ENCODE assay signal across 17 mouse cellular contexts in the genomic region with DNA sequence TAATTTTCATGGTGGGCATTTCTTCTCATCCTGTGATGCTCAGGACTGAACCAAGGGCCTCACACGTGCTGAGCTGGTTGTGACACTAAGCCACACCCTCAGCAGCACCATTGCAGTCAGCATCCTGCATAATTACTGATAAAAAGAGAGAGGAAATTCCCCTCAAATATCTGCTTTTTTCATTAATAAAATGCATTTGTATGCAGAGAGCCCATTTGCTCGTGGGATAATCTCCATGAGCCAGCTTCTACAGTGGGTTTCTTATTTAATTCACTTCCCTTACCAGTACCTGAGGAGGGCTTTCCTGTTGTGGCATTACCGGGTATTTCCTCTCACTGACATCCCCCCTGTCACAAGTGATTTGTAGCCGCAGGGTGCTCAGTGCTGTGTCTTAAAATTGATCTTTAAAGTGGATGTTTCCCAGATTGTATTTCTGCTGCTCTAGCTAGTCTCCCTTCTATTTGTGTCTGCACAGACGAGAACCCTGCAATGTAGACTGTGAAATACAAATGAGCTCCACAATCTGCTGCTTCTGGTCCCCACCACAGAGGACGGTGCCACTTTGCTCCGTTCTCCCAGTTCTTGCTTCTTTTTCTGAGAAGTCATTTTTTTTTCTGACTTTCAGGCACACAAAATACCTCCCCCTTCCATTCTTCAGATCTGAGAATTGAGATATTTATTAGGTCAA. TPM values are rescaled to one million over a fixed set of nuclear protein-coding genes. Genes with fewer than 3 reads are reported as not detected.
DNase-seq lines count a peak whose midpoint lies in the region; ATAC-seq and TF ChIP-seq lines count a peak whose summit lies in the region.
"Had no signal": no experiment of that assay in that cellular context is flagged by ENCODE, and none has a peak within 500 bp of the region (broad histone marks: within the 10 kb centered on the region; RNA-seq: fewer than 3 reads in every experiment).

No protein-coding gene starts in this region.

- TF ChIP-seq CTCF in MEL (IDR thresholded peaks at IDR 0.05 in 2 of 3, conservative IDR thresholded peaks at IDR 0.05 in 1 of 3; ENCODE audit: control insufficient read depth in 1 of 3, insufficient read depth in 1 of 3, low read depth in 2 of 3, low read length in 3 of 3, poor library complexity in 1 of 3, severe bottlenecking in 1 of 3), result no peak

- 28% methylated on average over 7 of the region's 7 CpGs for WGBS in midbrain, embryonic 16.5 days
- 48% methylated on average over 7 of the region's 7 CpGs for WGBS in hindbrain, embryonic 11.5 days

- H3K9ac ChIP-seq in MEL (ENCODE audit: control insufficient read depth, low read depth, low read length, poor library complexity, severe bottlenecking), result no peak overlapping the region
- H3K9ac ChIP-seq in midbrain, embryonic 16.5 days (ENCODE audit: low read depth, low read length), result no peak overlapping the region
- H3K9ac ChIP-seq in hindbrain, embryonic 11.5 days (ENCODE audit: low read depth, low read length), result no peak overlapping the region
- H3K9ac ChIP-seq: embryonic facial prominence, embryonic 13.5 days; hindbrain, embryonic 14.5 days; kidney, embryonic 15.5 days; limb, embryonic 12.5 days had no signal

- TF ChIP-seq EP300 in MEL (IDR thresholded peaks at IDR 0.05; ENCODE audit: low read depth in 1 of 2, low read length in 2 of 2), result no peak

- H3K79me2 ChIP-seq in MEL (ENCODE audit: control insufficient read depth, insufficient read depth, low read length, poor library complexity), result no peaks in the 10 kb centered on the region

- no peak overlapping the region for H3K4me2 ChIP-seq in midbrain, embryonic 16.5 days (ENCODE audit: low read length)
- no peak overlapping the region for H3K4me2 ChIP-seq in hindbrain, embryonic 11.5 days (replicated peaks; ENCODE audit: low read depth, low read length)
- H3K4me2 ChIP-seq: embryonic facial prominence, embryonic 13.5 days; hindbrain, embryonic 14.5 days; kidney, embryonic 15.5 days; limb, embryonic 12.5 days had no signal

- intact Hi-C loops in left cerebral cortex, postnatal 25 days (cut with DNase I), result no loop called here

- no peaks in the 10 kb centered on the region for H3K27me3 ChIP-seq in MEL (ENCODE audit: control insufficient read depth in 1 of 2, insufficient read depth in 2 of 2, low read length in 2 of 2)
- no peaks in the 10 kb centered on the region for H3K27me3 ChIP-seq in midbrain, embryonic 16.5 days (ENCODE audit: control insufficient read depth, insufficient read depth, low read depth, low read length)
- H3K27me3 ChIP-seq in hindbrain, embryonic 11.5 days (ENCODE audit: control insufficient read depth, insufficient read depth, low read length), result no peaks in the 10 kb centered on the region
- H3K27me3 ChIP-seq: embryonic facial prominence, embryonic 13.5 days; kidney, embryonic 15.5 days; limb, embryonic 12.5 days had no signal

- no peaks in the 10 kb centered on the region for H3K36me3 ChIP-seq in MEL (ENCODE audit: control insufficient read depth in 1 of 2, insufficient read depth in 2 of 2, low read length in 2 of 2)
- no peaks in the 10 kb centered on the region for H3K36me3 ChIP-seq in midbrain, embryonic 16.5 days (ENCODE audit: control insufficient read depth, insufficient read depth, low read length)
- H3K36me3 ChIP-seq in hindbrain, embryonic 11.5 days (ENCODE audit: control insufficient read depth, insufficient read depth, low read length), result no peaks in the 10 kb centered on the region
- H3K36me3 ChIP-seq: embryonic facial prominence, embryonic 13.5 days; kidney, embryonic 15.5 days; limb, embryonic 12.5 days had no signal

- ATAC-seq in granulocyte monocyte progenitor cell, adult 5-6 weeks (replicated peaks; ENCODE audit: poor library complexity, severe bottlenecking), result peak; percentile 36; the same call in 1 of the 2 replicates
- peak; percentile 54; the same call in 1 of the 2 replicates for ATAC-seq in midbrain, embryonic 16.5 days
- no peak for ATAC-seq in hindbrain, embryonic 11.5 days (ENCODE audit: low FRiP score)

- DNase-seq in left cerebral cortex, postnatal 25 days (ENCODE audit: low spot score in 2 of 2), result peak; percentile 17 to 56
- DNase-seq in left cerebral cortex, adult 11 months (ENCODE audit: low spot score), result no peak
- DNase-seq in MEL (ENCODE audit: low read depth, low spot score), result peak; percentile 12
- DNase-seq in thymus, postnatal 14 days, result no peak
- no peak for DNase-seq in hindbrain, embryonic 11.5 days (ENCODE audit: low spot score)
- DNase-seq: cerebellum, postnatal 10 days; heart, adult 18-20 months; layer of hippocampus, adult 9-11 months; lung, postnatal 10 days; retina, postnatal 1 day had no signal

- no peaks in the 10 kb centered on the region for H3K4me1 ChIP-seq in MEL (ENCODE audit: control insufficient read depth in 1 of 2, insufficient read depth in 2 of 2, low read length in 2 of 2)
- peaks cover 14% of the 10 kb centered on the region for H3K4me1 ChIP-seq in midbrain, embryonic 16.5 days (ENCODE audit: control insufficient read depth, insufficient read depth, low read length)
- no peaks in the 10 kb centered on the region for H3K4me1 ChIP-seq in hindbrain, embryonic 11.5 days (replicated peaks; ENCODE audit: control insufficient read depth, insufficient read depth, low read length)
- H3K4me1 ChIP-seq: embryonic facial prominence, embryonic 13.5 days had no signal

- TF ChIP-seq POLR2A in MEL (IDR thresholded peaks at IDR 0.05; ENCODE audit: control insufficient read depth in 1 of 2, insufficient read depth in 1 of 2, low read depth in 1 of 2, low read length in 2 of 2, poor library complexity in 1 of 2), result no peak

- H3K4me3 ChIP-seq in MEL (ENCODE audit: control insufficient read depth in 1 of 2, insufficient read depth in 1 of 2, low read depth in 2 of 2, low read length in 2 of 2), result no peak overlapping the region
- H3K4me3 ChIP-seq in midbrain, embryonic 16.5 days (ENCODE audit: low read depth, low read length), result no peak overlapping the region
- H3K4me3 ChIP-seq in hindbrain, embryonic 11.5 days (ENCODE audit: low read depth, low read length), result no peak overlapping the region
- H3K4me3 ChIP-seq: embryonic facial prominence, embryonic 13.5 days; kidney, embryonic 15.5 days; limb, embryonic 12.5 days had no signal

- no peak overlapping the region for H3K27ac ChIP-seq in MEL (ENCODE audit: control insufficient read depth, low read depth, low read length)
- peak overlapping the region; percentile 54; the same call in 1 of the 2 replicates for H3K27ac ChIP-seq in midbrain, embryonic 16.5 days (ENCODE audit: low read length)
- no peak overlapping the region for H3K27ac ChIP-seq in hindbrain, embryonic 11.5 days (ENCODE audit: low read depth, low read length)
- H3K27ac ChIP-seq: embryonic facial prominence, embryonic 13.5 days; hindbrain, embryonic 14.5 days; kidney, embryonic 15.5 days; limb, embryonic 12.5 days had no signal

- TF ChIP-seq RAD21 in MEL (IDR thresholded peaks at IDR 0.05; ENCODE audit: low read depth, low read length), result no peak

- H3K9me3 ChIP-seq in MEL (replicated peaks; ENCODE audit: insufficient read depth, low read length), result no peaks in the 10 kb centered on the region
- H3K9me3 ChIP-seq in midbrain, embryonic 16.5 days (replicated peaks; ENCODE audit: control insufficient read depth, low read length, poor library complexity, severe bottlenecking), result no peaks in the 10 kb centered on the region
- no peaks in the 10 kb centered on the region for H3K9me3 ChIP-seq in hindbrain, embryonic 11.5 days (ENCODE audit: control insufficient read depth, low read length)
- H3K9me3 ChIP-seq: embryonic facial prominence, embryonic 13.5 days; limb, embryonic 12.5 days had no signal

TF ChIP-seq in MEL, 35 proteins besides CTCF, POLR2A, EP300 and RAD21:
- TF ChIP-seq POLR2AphosphoS5 (IDR thresholded peaks at IDR 0.05; ENCODE audit: borderline replicate concordance, low read depth, low read length), result no peak
- TF ChIP-seq MAX (IDR thresholded peaks at IDR 0.05; ENCODE audit: low read length), result 0 out of 2 replicates have a peak, but pooled peaks have one; percentile 20
- TF ChIP-seq USF2 (IDR thresholded peaks at IDR 0.05; ENCODE audit: borderline replicate concordance in 1 of 2, insufficient read depth in 1 of 2, low read depth in 1 of 2, low read length in 2 of 2), result no peak
- TF ChIP-seq POLR2AphosphoS2 (IDR thresholded peaks at IDR 0.05; ENCODE audit: low read length), result no peak
- TF ChIP-seq JUND (IDR thresholded peaks at IDR 0.05; ENCODE audit: low read depth, low read length), result no peak
- no peak for TF ChIP-seq MAFK (IDR thresholded peaks at IDR 0.05; ENCODE audit: borderline replicate concordance, low read depth, low read length)
- TF ChIP-seq KAT2A (conservative IDR thresholded peaks at IDR 0.05; ENCODE audit: low read depth, low read length), result no peak
- no peak for TF ChIP-seq RCOR1 (IDR thresholded peaks at IDR 0.05; ENCODE audit: low read depth, low read length)
- no peak for TF ChIP-seq HCFC1 (IDR thresholded peaks at IDR 0.05; ENCODE audit: low read depth, low read length)
- peak; percentile 65; the same call in 1 of the 2 replicates for TF ChIP-seq BHLHE40 (IDR thresholded peaks at IDR 0.05; ENCODE audit: borderline replicate concordance, low read depth, low read length)
- TF ChIP-seq ZKSCAN1 (IDR thresholded peaks at IDR 0.05; ENCODE audit: low read depth, low read length), result no peak

RNA-seq across cellular contexts. Expression of a gene that starts 43.8 kb away (rescaled TPM):
- total RNA-seq in left cerebral cortex, postnatal 25 days (2021), result not detected
- not detected in 2 replicates for total RNA-seq in MEL (2012; rRNA removed)
- polyA plus RNA-seq in MEL (2012; ENCODE audit: insufficient read depth in 1 of 2, insufficient read length in 2 of 2, low read depth in 1 of 2, low replicate concordance in 2 of 2, missing spikeins in 1 of 2), result not detected
- 2.4 and 3.1 TPM in 2 replicates for total RNA-seq in granulocyte monocyte progenitor cell, adult 5-6 weeks (2014; fragmentation: Nextera tagmentation)
- total RNA-seq in granulocyte monocyte progenitor cell, adult 5-6 weeks (2017), result 0.77 and 3.8 TPM in 2 replicates
- polyA plus RNA-seq in midbrain, embryonic 16.5 days (2015; fragmentation: Nextera tagmentation; extraction: Ambion mirVana), result not detected in 2 replicates
- not detected in 2 replicates for polyA plus RNA-seq in hindbrain, embryonic 11.5 days (2014; fragmentation: Nextera tagmentation; extraction: Ambion mirVana)
- polyA plus RNA-seq: embryonic facial prominence, embryonic 13.5 days; hindbrain, embryonic 14.5 days; kidney, embryonic 15.5 days; limb, embryonic 12.5 days; neural tube, embryonic 11.5 days had no signal

Comparison
In these comparisons a context has a peak if more than half of its experiments do, and no peak if none do; other contexts are left out.
1. DNase-seq: peak in left cerebral cortex, postnatal 25 days (2 of 2) and MEL (single experiment); none in left cerebral cortex, adult 11 months (single experiment), thymus, postnatal 14 days (single experiment) and hindbrain, embryonic 11.5 days (single experiment).